Mouse (Mus musculus) limb, embryonic 14.5 days (tissue): ENCODE results near the gene Tmem178b. TPM values are rescaled to one million over a fixed set of nuclear protein-coding genes. Genes with fewer than 3 reads are reported as not detected.

Experiments used
- ATAC-seq: fragments of 200-750 bp; cut with Nextera tagmentation; 2 replicates; pipeline ENCODE4 v1.8.0; 2017; ENCODE audit warnings: low read depth, moderate number of reproducible peaks, moderate TSS enrichment; ENCODE audit not compliant: low FRiP score
- DNase-seq: peaks from one replicate; pipeline ENCODE4 v3.0.0-alpha.2; 2015; ENCODE audit warnings: low spot score
- H3K27ac ChIP-seq: fragments of 300-500 bp; sonication (generic); replicated peaks from 2 replicates; pipeline ENCODE4 v1.5.1; 2014; ENCODE audit warnings: low read depth, mild to moderate bottlenecking, low read length, moderate library complexity, mixed read lengths
- H3K27me3 ChIP-seq: fragments of 300-500 bp; sonication (generic); 2 replicates; pipeline ENCODE4 v1.6.1; 2014; ENCODE audit warnings: low read length, mixed read lengths; ENCODE audit not compliant: control insufficient read depth, insufficient read depth
- H3K36me3 ChIP-seq: fragments of 300-500 bp; sonication (generic); 2 replicates; pipeline ENCODE4 v1.6.1; 2014; ENCODE audit warnings: mild to moderate bottlenecking, low read length, moderate library complexity, mixed read lengths; ENCODE audit not compliant: control insufficient read depth, insufficient read depth
- H3K4me1 ChIP-seq: fragments of 300-500 bp; sonication (generic); 2 replicates; pipeline ENCODE4 v1.6.1; 2014; ENCODE audit warnings: antibody characterized with exemption, low read length, mixed read lengths; ENCODE audit not compliant: control insufficient read depth, insufficient read depth
- H3K4me2 ChIP-seq: fragments of 300-500 bp; sonication (generic); replicated peaks from 2 replicates; pipeline ENCODE4 v1.6.1; 2014; ENCODE audit warnings: low read depth, mild to moderate bottlenecking, low read length, moderate library complexity; ENCODE audit not compliant: severe bottlenecking
- H3K4me3 ChIP-seq: fragments of 300-500 bp; sonication (generic); replicated peaks from 2 replicates; pipeline ENCODE4 v1.5.1; 2014; ENCODE audit warnings: low read length
- H3K9ac ChIP-seq: fragments of 300-500 bp; sonication (generic); 2 replicates; pipeline ENCODE4 v1.6.1; 2014; ENCODE audit warnings: mild to moderate bottlenecking, low read depth, low read length, moderate library complexity; ENCODE audit not compliant: severe bottlenecking
- H3K9me3 ChIP-seq: fragments of 300-500 bp; sonication (generic); 2 replicates; pipeline ENCODE4 v1.6.1; 2016; ENCODE audit warnings: low read length; ENCODE audit not compliant: control insufficient read depth
- POLR2A ChIP-seq: fragments of 200-500 bp; IDR thresholded peaks from 2 replicates; pipeline ENCODE4 v1.8.0; 2012; ENCODE audit warnings: inconsistent platforms, mild to moderate bottlenecking, moderate library complexity, borderline replicate concordance; ENCODE audit not compliant: insufficient read depth, insufficient read length; ENCODE audit errors: extremely low read depth
- WGBS: fragments of 180-500 bp; shearing (Covaris S2); extraction: QIAGEN DNeasy Blood & Tissue Kit; methylation state at CpG from one replicate; pipeline ENCODE4 v1.1.7; 2014; 5-methylcytosine and 5-hydroxymethylcytosine counted together
- polyA plus RNA-seq, 2 experiments: library from polyadenylated mRNA; depleted of rRNA in 1 of 2; stranded (reverse) in 1 of 2; unstranded in 1 of 2; fragments of >200 nt; fragmentation: Nextera tagmentation in 1 of 2; extraction: Ambion mirVana in 1 of 2; gene quantifications; 2 replicates each; pipeline versions ENCODE4 v1.2.1 to v1.2.3; 2012 to 2014

The Tmem178b gene
- polyA plus RNA-seq, 2 experiments, result 1.2 to 2.3 TPM

DNA sequence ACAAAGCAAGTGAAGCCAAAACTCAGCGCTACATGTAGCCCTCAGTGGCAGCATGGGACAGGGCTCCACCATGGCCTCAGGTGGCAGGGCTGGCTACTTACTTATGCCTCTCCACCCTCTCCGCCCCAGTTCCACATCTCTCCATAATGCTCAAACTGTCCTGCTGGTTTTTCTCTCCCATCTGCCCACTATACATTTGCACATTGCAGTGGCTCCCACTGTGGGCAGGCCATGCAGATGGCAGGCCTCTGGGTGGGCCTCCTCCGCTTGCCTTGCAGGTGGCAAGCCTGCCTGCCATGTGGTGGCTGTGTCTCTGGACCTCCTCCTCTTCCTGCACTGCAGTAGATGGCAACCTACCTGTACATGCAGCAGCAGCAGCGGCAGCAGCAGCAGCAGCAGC lies 23.4 kb upstream of the Tmem178b start:
- Histone ChIP-seq H3K4me1 (no peaks in the 10 kb centered on the region), H3K4me3 (no peak overlapping the region), H3K9me3 (no peaks in the 10 kb centered on the region), H3K36me3 (no peaks in the 10 kb centered on the region), H3K27me3 (no peaks in the 10 kb centered on the region), H3K27ac (no peak overlapping the region), H3K4me2 (no peak overlapping the region), H3K9ac (no peak overlapping the region)
- WGBS, result 91% methylated on average over 4 of the region's 4 CpGs
- no peak for TF ChIP-seq POLR2A
- ATAC-seq, result no peak
- no peak for DNase-seq

DNA sequence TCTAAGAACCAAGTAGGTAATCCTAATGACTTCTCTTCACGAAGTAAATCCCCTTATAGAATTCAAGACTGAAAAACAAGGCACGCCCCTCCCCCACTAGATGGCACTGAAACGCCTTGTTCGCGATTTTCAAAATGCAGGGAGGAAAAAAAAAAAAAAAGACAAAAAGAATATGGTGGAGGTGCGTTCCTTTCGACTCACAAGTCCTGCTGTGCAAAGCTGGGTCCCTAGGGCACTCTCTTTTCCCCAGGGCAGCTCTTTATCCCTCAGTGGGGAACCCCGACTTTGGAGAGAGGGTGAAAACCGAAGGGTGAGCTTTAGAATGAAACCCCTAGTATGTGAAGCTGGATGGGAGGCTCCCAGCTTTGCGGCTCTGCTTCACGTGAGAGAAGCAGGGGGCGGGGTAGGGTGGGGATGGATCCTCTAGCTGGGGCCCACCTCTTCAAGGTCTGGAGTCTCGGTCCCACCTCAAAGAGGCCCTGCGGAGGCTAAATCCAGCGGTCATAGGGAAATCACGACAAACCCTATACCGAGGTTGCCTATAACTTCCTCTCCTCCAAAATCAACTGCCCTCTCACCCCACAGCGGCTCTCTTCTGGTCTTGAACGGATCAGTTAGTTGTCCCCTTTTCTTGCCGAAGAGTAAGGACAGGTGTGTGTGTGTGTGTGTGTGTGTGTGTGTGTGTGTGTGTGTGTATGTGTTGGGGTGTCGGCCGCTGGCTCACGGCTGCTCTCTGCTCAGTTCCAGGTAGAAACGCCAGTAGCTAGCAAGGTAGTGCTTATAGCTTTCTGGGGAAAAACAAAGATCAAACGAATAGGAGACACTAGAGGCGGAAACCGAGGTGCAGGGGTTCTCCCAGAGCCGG lies 2.6 kb upstream of the Tmem178b start:
- peaks cover 55% of the 10 kb centered on the region for H3K27me3 ChIP-seq

DNA sequence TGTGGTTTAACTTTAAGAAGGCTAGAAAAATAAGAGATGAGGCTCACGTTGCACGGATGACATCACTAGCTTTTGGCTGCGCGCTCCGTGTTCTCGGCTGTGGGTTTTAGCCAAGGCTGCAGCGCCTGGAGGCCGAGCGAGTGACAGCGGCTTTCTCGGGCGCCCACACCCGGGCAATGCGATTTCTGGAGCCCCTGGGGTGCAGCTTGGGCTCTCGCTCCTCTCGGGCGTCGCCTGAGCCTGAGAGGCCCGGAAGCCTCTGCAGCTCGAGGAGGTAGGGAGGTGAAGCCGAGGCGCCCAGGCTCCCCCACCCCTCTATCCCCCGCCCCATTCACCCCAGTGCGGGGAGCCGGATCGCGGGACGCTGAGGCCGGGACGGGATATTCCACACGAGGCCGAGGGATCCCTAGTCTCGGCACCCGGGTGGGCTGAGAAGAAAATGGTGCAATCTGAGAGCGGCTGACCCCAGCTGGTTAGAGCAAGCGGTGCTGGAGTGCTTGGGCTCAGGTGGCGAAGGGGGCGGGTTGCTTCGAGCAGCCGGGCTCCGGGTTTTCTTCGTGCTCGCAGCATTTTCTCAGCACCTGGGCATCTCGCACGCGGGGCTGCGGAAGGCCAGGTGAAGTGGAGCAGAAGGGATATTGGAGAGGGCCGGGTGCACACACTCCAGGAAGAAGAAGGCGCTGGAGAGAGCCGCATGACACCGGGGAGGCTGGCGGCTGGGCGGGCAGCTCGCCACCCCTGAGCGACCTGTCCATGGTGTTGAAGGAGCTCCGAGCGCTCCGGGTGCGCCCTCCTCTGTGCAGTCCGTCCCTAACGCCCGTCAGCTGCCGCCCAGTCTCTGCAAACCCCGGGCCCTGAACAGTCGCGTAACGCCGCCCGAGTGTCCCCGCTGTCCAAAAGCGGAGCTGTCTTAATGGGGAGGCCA lies 1.4 kb upstream of the Tmem178b start:
- H3K9ac ChIP-seq, result peak overlapping the region; percentile 41
- under 1% methylated on average over 71 of the region's 71 CpGs for WGBS
- ATAC-seq (peak; percentile 74), DNase-seq (peak; percentile 64)
- no peak for TF ChIP-seq POLR2A
- H3K27ac ChIP-seq, result no peak overlapping the region
- H3K4me2 ChIP-seq, result peak overlapping the region; percentile 99
- H3K36me3 ChIP-seq, result no peaks in the 10 kb centered on the region
- H3K4me1 ChIP-seq, result peaks cover 10% of the 10 kb centered on the region
- no peaks in the 10 kb centered on the region for H3K9me3 ChIP-seq
- peak overlapping the region; percentile 53 for H3K4me3 ChIP-seq
- H3K27me3 ChIP-seq, result peaks cover 55% of the 10 kb centered on the region

More for the DNA sequence above, 2.6 kb upstream of the Tmem178b start:
- no peaks in the 10 kb centered on the region for H3K36me3 ChIP-seq
- H3K4me3 ChIP-seq, result peak overlapping the region; percentile 53
- no peak for ATAC-seq
- no peaks in the 10 kb centered on the region for H3K9me3 ChIP-seq
- peak overlapping the region; percentile 99 for H3K4me2 ChIP-seq
- H3K4me1 ChIP-seq, result peaks cover 10% of the 10 kb centered on the region
- DNase-seq, result peak; percentile 64
- H3K9ac ChIP-seq, result peak overlapping the region; percentile 41
- 1% methylated on average over 28 of the region's 28 CpGs for WGBS
- no peak for TF ChIP-seq POLR2A
- H3K27ac ChIP-seq, result no peak overlapping the region

DNA sequence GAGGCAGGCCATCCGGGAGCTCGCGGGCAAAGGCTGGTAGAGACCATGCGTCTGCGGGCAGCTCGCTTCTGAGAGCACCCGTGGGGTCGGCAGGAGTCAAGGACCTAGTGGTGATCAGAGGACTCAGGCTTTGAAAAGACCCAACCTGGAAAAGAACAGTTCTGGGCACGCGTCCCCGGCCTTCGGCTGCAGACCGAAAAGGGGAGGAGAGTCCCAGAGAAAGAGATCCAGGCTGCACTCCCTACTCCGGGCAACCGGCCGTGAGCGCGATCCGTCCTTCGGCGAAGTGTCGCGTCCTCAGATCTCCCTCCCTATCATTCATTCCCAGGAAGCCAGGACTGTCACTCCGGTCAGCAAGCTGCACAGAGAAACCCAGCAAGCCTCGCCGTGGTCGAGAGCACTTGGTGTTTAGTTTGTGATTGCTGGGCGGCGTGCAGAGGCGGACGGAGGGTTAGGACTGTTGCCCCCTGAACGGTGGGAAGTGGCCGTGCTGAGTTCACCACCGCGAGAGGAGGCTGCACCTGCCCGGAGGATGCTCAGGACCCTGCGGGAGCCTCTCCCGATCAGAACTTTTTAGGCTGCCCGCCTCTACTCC lies 668 bp upstream of the Tmem178b start:
- H3K36me3 ChIP-seq, result no peaks in the 10 kb centered on the region
- H3K9me3 ChIP-seq, result no peaks in the 10 kb centered on the region
- peak overlapping the region; percentile 99 for H3K4me2 ChIP-seq
- peak overlapping the region; percentile 34 for H3K9ac ChIP-seq
- no peak for TF ChIP-seq POLR2A
- WGBS, result under 1% methylated on average over 39 of the region's 39 CpGs
- peak; percentile 10; the same call in 1 of the 2 replicates for ATAC-seq
- no peak overlapping the region for H3K27ac ChIP-seq
- no peak for DNase-seq
- peaks cover 55% of the 10 kb centered on the region for H3K27me3 ChIP-seq
- H3K4me3 ChIP-seq, result peak overlapping the region; percentile 53
- peaks cover 10% of the 10 kb centered on the region for H3K4me1 ChIP-seq

DNA sequence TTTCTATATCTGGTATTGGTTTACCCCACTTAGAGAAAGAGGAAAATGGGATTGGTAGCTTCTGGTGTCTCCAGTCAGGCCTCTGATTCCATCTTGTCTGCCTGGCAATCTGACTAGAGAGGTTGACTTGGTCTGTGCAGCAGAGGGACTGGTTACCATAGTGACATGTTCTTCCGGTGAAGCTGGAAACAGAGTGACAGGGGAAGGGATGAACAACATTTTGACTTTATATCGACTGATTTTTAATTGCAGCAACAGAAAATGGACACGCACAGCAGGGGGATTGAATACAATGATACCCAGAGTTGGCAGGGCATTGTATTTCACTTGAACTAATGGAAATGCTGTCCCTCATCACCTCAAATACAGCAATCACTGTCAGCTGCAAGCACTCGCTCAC lies 2.1 kb downstream of the Tmem178b start:
- Histone ChIP-seq H3K36me3 (no peaks in the 10 kb centered on the region), H3K4me3 (no peak overlapping the region), H3K4me2 (no peak overlapping the region), H3K9ac (no peak overlapping the region), H3K27me3 (peaks cover 47% of the 10 kb centered on the region), H3K9me3 (no peaks in the 10 kb centered on the region), H3K27ac (no peak overlapping the region), H3K4me1 (peaks cover 10% of the 10 kb centered on the region)
- TF ChIP-seq POLR2A, result no peak
- 55% methylated on average over 4 of the region's 4 CpGs for WGBS
- no peak for DNase-seq
- no peak for ATAC-seq
